8 mouse cellular contexts compared by ENCODE assay signal in the genomic region with DNA sequence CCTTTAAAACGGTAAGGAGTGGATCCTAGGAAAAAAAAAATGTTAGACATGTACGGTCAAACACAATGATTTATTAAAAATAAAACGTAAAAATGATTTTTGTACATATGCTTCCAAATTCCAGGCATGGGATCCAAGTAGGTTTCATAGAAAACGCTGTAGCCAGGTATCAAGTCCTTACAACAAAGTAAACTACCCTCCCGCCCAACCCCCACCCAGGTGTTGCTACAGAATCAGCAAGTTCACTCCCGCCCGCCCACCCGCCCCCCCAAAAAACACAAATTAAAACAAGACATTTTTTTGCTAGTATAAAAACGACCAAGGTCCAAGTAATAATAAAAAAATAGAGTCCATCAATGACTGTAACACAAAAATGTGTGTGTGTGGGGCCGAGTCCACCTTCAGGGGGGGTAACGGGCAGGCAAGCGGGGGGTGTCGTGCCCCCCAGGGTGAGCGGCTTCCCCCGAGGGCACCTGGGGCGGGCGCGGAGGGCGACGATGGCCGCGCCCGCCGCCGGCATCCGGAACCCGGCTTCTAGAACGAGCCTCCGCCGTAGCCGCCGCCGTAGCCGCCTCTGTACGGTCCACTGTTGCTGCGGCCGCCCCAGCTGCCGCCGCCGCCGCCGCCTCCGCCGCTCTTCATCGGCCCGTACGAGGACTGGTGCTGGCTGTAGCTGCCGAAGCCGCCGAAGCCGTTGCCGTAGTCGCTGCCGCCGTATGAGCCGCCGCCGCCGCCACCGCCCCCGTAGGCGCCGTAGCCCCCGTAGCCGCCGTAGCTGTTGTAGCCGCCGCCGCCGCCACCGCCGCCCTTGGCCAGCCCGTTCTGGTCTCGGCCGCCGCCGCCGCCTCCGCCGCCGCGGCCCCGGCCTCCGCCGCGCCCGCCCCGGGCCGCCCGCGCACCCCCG. TPM values are rescaled to one million over a fixed set of nuclear protein-coding genes. Genes with fewer than 3 reads are reported as not detected.
A peak's percentile ranks its signal among the peaks of the same experiment; 100 is the strongest.
DNase-seq lines count a peak whose midpoint lies in the region; ATAC-seq and TF ChIP-seq lines count a peak whose summit lies in the region.

No protein-coding gene starts in this region.

- DNase-seq in CD4-positive, CD25-positive, alpha-beta regulatory T cell, adult 2 months (ENCODE audit: low read depth, low spot score) = peak; percentile 61
- DNase-seq in layer of hippocampus, adult 2 months (ENCODE audit: low spot score in 2 of 2) = peak in 1 of 2 experiments; percentile 30
- DNase-seq in layer of hippocampus, adult 9-10 months (ENCODE audit: low spot score) = no peak
- no peak for DNase-seq in embryonic facial prominence, embryonic 14.5 days (ENCODE audit: low spot score)
- DNase-seq in limb, embryonic 14.5 days (ENCODE audit: low spot score) = no peak
- no peak for DNase-seq in gastrocnemius, postnatal 14 days

- H3K4me1 ChIP-seq in embryonic facial prominence, embryonic 14.5 days (ENCODE audit: control insufficient read depth, insufficient read depth, low read length) = peaks cover 11% of the 10 kb centered on the region
- H3K4me1 ChIP-seq in limb, embryonic 14.5 days (ENCODE audit: control insufficient read depth, insufficient read depth, low read length) = peaks cover 13% of the 10 kb centered on the region; the same call in 1 of the 2 replicates
- H3K4me1 ChIP-seq in olfactory bulb, adult 2 months (ENCODE audit: control insufficient read depth, insufficient read depth, low read length) = peaks cover 2% of the 10 kb centered on the region

- H3K4me3 ChIP-seq in layer of hippocampus, adult 2 months = peak overlapping the region; percentile 93
- peak overlapping the region; percentile 98 for H3K4me3 ChIP-seq in embryonic facial prominence, embryonic 14.5 days (ENCODE audit: low read depth, low read length)
- peak overlapping the region; percentile 98 for H3K4me3 ChIP-seq in limb, embryonic 14.5 days (replicated peaks; ENCODE audit: low read length)
- H3K4me3 ChIP-seq in olfactory bulb, adult 2 months (ENCODE audit: insufficient read depth, low read depth, low read length) = peak overlapping the region; percentile 69

- intact Hi-C loops in gastrocnemius, postnatal 14 days (cut with DNase I; ENCODE audit: low total_unique reads) = no loop called here

- WGBS in embryonic facial prominence, embryonic 14.5 days = under 1% methylated on average over 13 of the region's 92 CpGs
- under 1% methylated on average over 43 of the region's 92 CpGs for WGBS in limb, embryonic 14.5 days
- 1% methylated on average over 92 of the region's 92 CpGs for WGBS in olfactory bulb, adult 2 months

- H3K27me3 ChIP-seq in embryonic facial prominence, embryonic 14.5 days (replicated peaks; ENCODE audit: control insufficient read depth, insufficient read depth, low read length) = no peaks in the 10 kb centered on the region
- H3K27me3 ChIP-seq in limb, embryonic 14.5 days (ENCODE audit: control insufficient read depth, insufficient read depth, low read length) = no peaks in the 10 kb centered on the region

- peaks cover 19% of the 10 kb centered on the region for H3K36me3 ChIP-seq in embryonic facial prominence, embryonic 14.5 days (ENCODE audit: control insufficient read depth, insufficient read depth, low read length)
- peaks cover 17% of the 10 kb centered on the region for H3K36me3 ChIP-seq in limb, embryonic 14.5 days (ENCODE audit: control insufficient read depth, insufficient read depth, low read length)

- peak overlapping the region; percentile 100 for H3K27ac ChIP-seq in layer of hippocampus, adult 2 months
- peak overlapping the region; percentile 99 for H3K27ac ChIP-seq in embryonic facial prominence, embryonic 14.5 days (replicated peaks; ENCODE audit: low read depth, low read length)
- H3K27ac ChIP-seq in limb, embryonic 14.5 days (replicated peaks; ENCODE audit: low read depth, low read length) = peak overlapping the region; percentile 99
- H3K27ac ChIP-seq in olfactory bulb, adult 2 months (ENCODE audit: insufficient read depth, low read depth, low read length) = peak overlapping the region; percentile 45; the same call in 1 of the 2 replicates

- H3K4me2 ChIP-seq in embryonic facial prominence, embryonic 14.5 days (ENCODE audit: low read depth, low read length) = peak overlapping the region; percentile 76
- peak overlapping the region; percentile 75 for H3K4me2 ChIP-seq in limb, embryonic 14.5 days (replicated peaks; ENCODE audit: low read depth, low read length, severe bottlenecking)

- TF ChIP-seq POLR2A in limb, embryonic 14.5 days (IDR thresholded peaks at IDR 0.05; ENCODE audit: borderline replicate concordance, extremely low read depth, insufficient read depth, insufficient read length) = no peak
- TF ChIP-seq POLR2A in olfactory bulb, adult 2 months (IDR thresholded peaks at IDR 0.05; ENCODE audit: insufficient read depth, low read depth, low read length) = no peak

- H3K9me3 ChIP-seq in embryonic facial prominence, embryonic 14.5 days (ENCODE audit: control insufficient read depth, low read length) = no peaks in the 10 kb centered on the region
- no peaks in the 10 kb centered on the region for H3K9me3 ChIP-seq in limb, embryonic 14.5 days (ENCODE audit: control insufficient read depth, low read length)

- TF ChIP-seq CTCF in layer of hippocampus, adult 2 months (conservative IDR thresholded peaks at IDR 0.05) = no peak
- no peak for TF ChIP-seq CTCF in olfactory bulb, adult 2 months (IDR thresholded peaks at IDR 0.05; ENCODE audit: insufficient read depth, low read depth, low read length)

- no peak for ATAC-seq in CD4-positive, CD25-positive, alpha-beta regulatory T cell, adult 4 months
- ATAC-seq in embryonic facial prominence, embryonic 14.5 days (ENCODE audit: low read depth) = no peak
- ATAC-seq in limb, embryonic 14.5 days (ENCODE audit: low FRiP score, low read depth) = no peak

- peak overlapping the region; percentile 100 for H3K9ac ChIP-seq in embryonic facial prominence, embryonic 14.5 days (ENCODE audit: low read depth, low read length)
- peak overlapping the region; percentile 98 for H3K9ac ChIP-seq in limb, embryonic 14.5 days (ENCODE audit: low read depth, low read length, severe bottlenecking)

RNA-seq across cellular contexts. Expression of a gene that starts 1.2 kb away (rescaled TPM):
- polyA plus RNA-seq in CD4-positive, CD25-positive, alpha-beta regulatory T cell, adult 4 months (2017; shearing (Covaris generic)) = 10 to 100 TPM; 17.1 to 27.4 TPM
- 100 to 1,000 TPM; 120 to 122 TPM for total RNA-seq in layer of hippocampus, adult 2 months (2021)
- polyA plus RNA-seq in embryonic facial prominence, embryonic 14.5 days (2014; fragmentation: Nextera tagmentation; extraction: Ambion mirVana) = 41.5 and 45.1 TPM in 2 replicates
- 273 and 297 TPM in 2 replicates for polyA plus RNA-seq in limb, embryonic 14.5 days (2012; rRNA removed)
- 55.3 and 57.5 TPM in 2 replicates for polyA plus RNA-seq in limb, embryonic 14.5 days (2014; fragmentation: Nextera tagmentation; extraction: Ambion mirVana)
- 114 TPM in 1 of 2 replicates, not detected in the other for polyA plus RNA-seq in olfactory bulb, adult 2 months (2012; ENCODE audit: insufficient read depth, insufficient read length, low replicate concordance, missing spikeins)
- total RNA-seq in gastrocnemius, postnatal 14 days (2021) = 10 to 100 TPM; 57.3 to 65.1 TPM

RNA-seq across cellular contexts. Expression of a gene that starts 13.7 kb away (rescaled TPM):
- 10 to 100 TPM; 14.8 to 18.4 TPM for polyA plus RNA-seq in CD4-positive, CD25-positive, alpha-beta regulatory T cell, adult 4 months (2017; shearing (Covaris generic))
- total RNA-seq in layer of hippocampus, adult 2 months (2021) = 10 to 100 TPM; 48.3 to 48.4 TPM
- polyA plus RNA-seq in embryonic facial prominence, embryonic 14.5 days (2014; fragmentation: Nextera tagmentation; extraction: Ambion mirVana) = 3.2 and 3.4 TPM in 2 replicates
- polyA plus RNA-seq in limb, embryonic 14.5 days (2012; rRNA removed) = 3.7 and 5.2 TPM in 2 replicates
- polyA plus RNA-seq in limb, embryonic 14.5 days (2014; fragmentation: Nextera tagmentation; extraction: Ambion mirVana) = 3.0 and 3.3 TPM in 2 replicates
- polyA plus RNA-seq in olfactory bulb, adult 2 months (2012; ENCODE audit: insufficient read depth, insufficient read length, low replicate concordance, missing spikeins) = not detected in 2 replicates
- total RNA-seq in gastrocnemius, postnatal 14 days (2021) = 1 to 10 TPM; 1.0 to 1.2 TPM

RNA-seq across cellular contexts. Expression of a gene that starts 30.3 kb away (rescaled TPM):
- polyA plus RNA-seq in CD4-positive, CD25-positive, alpha-beta regulatory T cell, adult 4 months (2017; shearing (Covaris generic)) = 100 to 1,000 TPM; 260 to 314 TPM
- total RNA-seq in layer of hippocampus, adult 2 months (2021) = 10 to 100 TPM; 28.4 to 34.9 TPM
- polyA plus RNA-seq in embryonic facial prominence, embryonic 14.5 days (2014; fragmentation: Nextera tagmentation; extraction: Ambion mirVana) = 29.8 and 31.3 TPM in 2 replicates
- 14.5 and 17.7 TPM in 2 replicates for polyA plus RNA-seq in limb, embryonic 14.5 days (2012; rRNA removed)
- 31.1 and 31.7 TPM in 2 replicates for polyA plus RNA-seq in limb, embryonic 14.5 days (2014; fragmentation: Nextera tagmentation; extraction: Ambion mirVana)
- not detected in 2 replicates for polyA plus RNA-seq in olfactory bulb, adult 2 months (2012; ENCODE audit: insufficient read depth, insufficient read length, low replicate concordance, missing spikeins)
- total RNA-seq in gastrocnemius, postnatal 14 days (2021) = 10 to 100 TPM in 1 of 2 experiments, 1 to 10 TPM in 1; 9.0 to 10.2 TPM

Comparison
In these comparisons a context has a peak if more than half of its experiments do, and no peak if none do; other contexts are left out.
1. H3K27ac ChIP-seq: peak in every context shown above with its lines; median percentile 100 in layer of hippocampus, adult 2 months; 99 in embryonic facial prominence, embryonic 14.5 days; 99 in limb, embryonic 14.5 days; 45 in olfactory bulb, adult 2 months.